Mouse (Mus musculus): ENCODE data around the gene Cmtm1. TPM values are rescaled to one million over a fixed set of nuclear protein-coding genes. Genes with fewer than 3 reads are reported as not detected.
"Not testable (repeated sequence)": the region's sequence is repeated elsewhere in the genome, so short reads cannot be mapped to it uniquely, and the experiment has no call there.

The Cmtm1 gene
- total and polyA plus RNA-seq, 3 experiments: not detected

DNA sequence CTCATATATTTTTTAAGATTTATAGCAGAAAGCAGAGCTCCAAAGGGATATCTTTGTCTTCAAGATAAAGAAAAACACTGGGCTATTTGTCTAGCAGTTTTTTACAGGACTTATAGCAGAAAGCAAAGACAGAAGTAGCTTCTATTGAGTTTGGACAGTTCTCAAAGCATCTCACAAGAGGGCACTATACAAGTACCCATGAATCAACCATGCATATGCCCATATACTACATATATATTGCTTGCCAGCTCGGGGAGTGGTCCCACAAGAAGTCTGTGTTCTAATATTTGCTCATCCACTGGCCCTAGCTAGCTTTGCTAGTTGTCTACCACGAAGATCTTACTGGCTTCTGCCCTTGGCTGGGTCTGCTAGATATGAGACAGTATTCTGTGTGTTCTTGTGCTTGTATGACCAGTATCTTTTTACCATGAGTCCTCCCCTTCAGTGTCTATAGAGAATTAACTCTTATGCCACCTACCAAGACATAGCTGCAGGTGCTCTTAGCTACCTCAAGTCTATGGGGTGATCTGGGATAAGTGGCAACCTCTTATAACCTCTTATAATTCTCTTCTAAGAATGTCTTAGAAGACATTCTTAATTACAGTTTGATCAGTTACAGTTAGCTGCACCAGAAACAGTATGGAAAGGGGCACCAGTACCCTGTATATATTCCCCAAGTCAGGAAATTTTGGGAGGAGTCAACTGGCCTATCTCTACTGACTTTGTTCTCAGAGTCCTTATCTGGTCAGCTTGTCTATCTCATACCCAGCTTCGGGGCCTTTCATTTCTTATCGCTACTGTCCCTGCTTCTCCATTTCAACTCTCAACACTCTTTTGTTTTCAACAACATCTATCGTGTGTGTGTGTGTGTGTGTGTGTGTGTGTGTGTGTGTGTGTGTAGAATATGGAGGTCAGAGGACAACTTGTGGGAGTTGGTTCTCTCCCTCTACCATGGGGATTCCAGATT lies 23.0 kb upstream of the Cmtm1 start (continued):
- TF ChIP-seq MYC (IDR thresholded peaks at IDR 0.05; ENCODE audit: low read depth, low read length) (no peak), TCF12 (IDR thresholded peaks at IDR 0.05; ENCODE audit: low read depth, low read length) (peak; percentile 89), MXI1 (IDR thresholded peaks at IDR 0.05; ENCODE audit: low read depth, low read length) (no peak), POLR2A (IDR thresholded peaks at IDR 0.05; ENCODE audit: control insufficient read depth in 1 of 2, insufficient read depth in 1 of 2, low read depth in 1 of 2, low read length in 2 of 2, poor library complexity in 1 of 2) (no peak), CTCF (IDR thresholded peaks at IDR 0.05 in 2 of 3, conservative IDR thresholded peaks at IDR 0.05 in 1 of 3; ENCODE audit: control insufficient read depth in 1 of 3, insufficient read depth in 1 of 3, low read depth in 2 of 3, low read length in 3 of 3, poor library complexity in 1 of 3, severe bottlenecking in 1 of 3) (peak in 2 of 3 experiments; percentile 21 to 62; a peak in 3 of 6 replicates)

DNA sequence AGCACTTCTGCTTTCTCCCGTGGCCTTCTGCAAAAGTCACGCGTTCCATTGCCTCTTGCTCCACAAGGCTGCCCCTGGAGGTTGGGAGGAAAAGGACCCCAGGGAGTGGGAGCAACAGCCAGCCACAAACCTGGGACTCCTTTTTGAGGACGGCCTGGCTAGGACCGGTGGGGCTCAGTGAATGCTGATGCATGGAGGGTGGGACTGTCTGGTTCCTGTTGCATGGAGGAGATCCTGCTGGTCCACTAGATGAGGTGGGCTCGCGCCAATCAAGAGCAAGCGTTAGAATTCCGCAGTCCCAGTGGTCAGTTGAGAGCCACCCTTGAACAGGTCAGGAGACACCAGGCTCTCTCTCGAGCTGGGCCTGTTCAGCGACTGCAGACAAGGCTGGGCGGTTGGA lies 12.0 kb upstream of the Cmtm1 start, which contains the start of gene Cmtm2b:
TSS of gene Cmtm2b (plus strand) at position 301 of the 400 bp plus-strand sequence.
- not testable (repeated sequence) for H3K27me3 ChIP-seq (ENCODE audit: control insufficient read depth in 1 of 2, insufficient read depth in 2 of 2, low read length in 2 of 2); H3K27ac ChIP-seq (ENCODE audit: control insufficient read depth, low read depth, low read length); H3K9me3 ChIP-seq (replicated peaks; ENCODE audit: insufficient read depth, low read length); H3K79me2 ChIP-seq (ENCODE audit: control insufficient read depth, insufficient read depth, low read length, poor library complexity); H3K4me1 ChIP-seq (ENCODE audit: control insufficient read depth in 1 of 2, insufficient read depth in 2 of 2, low read length in 2 of 2); H3K36me3 ChIP-seq (ENCODE audit: control insufficient read depth in 1 of 2, insufficient read depth in 2 of 2, low read length in 2 of 2); DNase-seq (ENCODE audit: low read depth, low spot score); H3K4me3 ChIP-seq (ENCODE audit: control insufficient read depth in 1 of 2, insufficient read depth in 1 of 2, low read depth in 2 of 2, low read length in 2 of 2); H3K9ac ChIP-seq (ENCODE audit: control insufficient read depth, low read depth, low read length, poor library complexity, severe bottlenecking)

DNA sequence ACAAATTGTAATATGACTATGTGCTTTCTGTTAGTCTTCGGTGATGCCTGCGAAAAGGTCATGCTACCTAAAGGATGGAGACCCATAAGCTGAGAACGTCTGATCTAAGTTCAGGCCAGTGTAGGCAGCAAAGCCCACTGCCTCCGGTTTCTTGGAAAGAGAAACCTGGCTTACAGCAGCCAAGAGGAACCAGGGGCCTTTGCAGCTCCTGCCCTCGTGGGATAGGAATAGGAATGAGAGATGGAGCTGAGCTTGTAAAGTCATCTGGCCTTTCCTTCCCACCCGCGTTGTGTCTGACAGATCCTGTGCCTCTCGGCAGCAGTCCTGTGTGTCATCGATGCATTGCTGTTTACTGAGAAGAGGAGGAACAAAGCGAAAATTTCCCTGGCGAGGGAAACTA lies 11.3 kb upstream of the Cmtm1 start, which contains the start of gene Gm11020:
TSS of gene Gm11020 (plus strand) at position 301 of the 400 bp plus-strand sequence.
- not testable (repeated sequence) for DNase-seq (ENCODE audit: low read depth, low spot score); H3K27me3 ChIP-seq (ENCODE audit: control insufficient read depth in 1 of 2, insufficient read depth in 2 of 2, low read length in 2 of 2); H3K4me3 ChIP-seq (ENCODE audit: control insufficient read depth in 1 of 2, insufficient read depth in 1 of 2, low read depth in 2 of 2, low read length in 2 of 2); H3K36me3 ChIP-seq (ENCODE audit: control insufficient read depth in 1 of 2, insufficient read depth in 2 of 2, low read length in 2 of 2); H3K9me3 ChIP-seq (replicated peaks; ENCODE audit: insufficient read depth, low read length); H3K79me2 ChIP-seq (ENCODE audit: control insufficient read depth, insufficient read depth, low read length, poor library complexity); H3K27ac ChIP-seq (ENCODE audit: control insufficient read depth, low read depth, low read length); H3K4me1 ChIP-seq (ENCODE audit: control insufficient read depth in 1 of 2, insufficient read depth in 2 of 2, low read length in 2 of 2); H3K9ac ChIP-seq (ENCODE audit: control insufficient read depth, low read depth, low read length, poor library complexity, severe bottlenecking)

DNA sequence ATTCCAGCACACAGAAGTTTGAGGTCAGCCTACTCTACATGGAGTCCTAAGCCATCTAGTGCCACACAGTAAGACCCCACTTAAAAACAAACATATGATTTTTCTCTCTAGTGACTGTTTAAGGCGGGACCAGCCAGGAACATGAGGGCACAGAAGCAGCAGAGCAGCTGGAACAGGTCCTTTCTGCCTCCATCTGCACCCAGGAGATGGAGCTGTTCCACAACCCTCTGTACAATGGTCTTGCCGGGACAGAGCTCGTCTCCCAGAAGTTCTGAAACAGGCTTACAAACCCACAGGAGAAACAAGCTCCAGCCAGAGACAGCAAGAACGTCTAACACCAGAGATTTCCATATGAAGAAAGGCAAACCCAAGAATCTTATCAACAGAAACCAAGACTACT lies 3.4 kb upstream of the Cmtm1 start:
- H3K4me3 ChIP-seq (ENCODE audit: control insufficient read depth in 1 of 2, insufficient read depth in 1 of 2, low read depth in 2 of 2, low read length in 2 of 2): no peak overlapping the region
- H3K36me3 ChIP-seq (ENCODE audit: control insufficient read depth in 1 of 2, insufficient read depth in 2 of 2, low read length in 2 of 2): no peaks in the 10 kb centered on the region
- H3K27ac ChIP-seq (ENCODE audit: control insufficient read depth, low read depth, low read length): no peak overlapping the region
- no peak overlapping the region for H3K9ac ChIP-seq (ENCODE audit: control insufficient read depth, low read depth, low read length, poor library complexity, severe bottlenecking)
- TF ChIP-seq NELFE (IDR thresholded peaks at IDR 0.05; ENCODE audit: low read depth, low read length) (no peak), POLR2AphosphoS5 (IDR thresholded peaks at IDR 0.05; ENCODE audit: borderline replicate concordance, low read depth, low read length) (no peak), MXI1 (IDR thresholded peaks at IDR 0.05; ENCODE audit: low read depth, low read length) (no peak), POLR2A (IDR thresholded peaks at IDR 0.05; ENCODE audit: control insufficient read depth in 1 of 2, insufficient read depth in 1 of 2, low read depth in 1 of 2, low read length in 2 of 2, poor library complexity in 1 of 2) (no peak), ELF1 (IDR thresholded peaks at IDR 0.05; ENCODE audit: low read depth, low read length) (no peak), MEF2A (IDR thresholded peaks at IDR 0.05; ENCODE audit: extremely low read depth, insufficient replicate concordance, low read depth, low read length, poor library complexity, severe bottlenecking) (no peak), ZNF384 (IDR thresholded peaks at IDR 0.05; ENCODE audit: low read depth, low read length) (no peak), CTCF (IDR thresholded peaks at IDR 0.05 in 2 of 3, conservative IDR thresholded peaks at IDR 0.05 in 1 of 3; ENCODE audit: control insufficient read depth in 1 of 3, insufficient read depth in 1 of 3, low read depth in 2 of 3, low read length in 3 of 3, poor library complexity in 1 of 3, severe bottlenecking in 1 of 3) (no peak), RCOR1 (IDR thresholded peaks at IDR 0.05; ENCODE audit: low read depth, low read length) (no peak), RAD21 (IDR thresholded peaks at IDR 0.05; ENCODE audit: low read depth, low read length) (no peak), UBTF (IDR thresholded peaks at IDR 0.05; ENCODE audit: borderline replicate concordance, insufficient read depth, low read depth, low read length) (no peak), GATA1 (IDR thresholded peaks at IDR 0.05; ENCODE audit: low read depth, low read length) (no peak), BHLHE40 (IDR thresholded peaks at IDR 0.05; ENCODE audit: borderline replicate concordance, low read depth, low read length) (no peak), JUND (IDR thresholded peaks at IDR 0.05; ENCODE audit: low read depth, low read length) (no peak), ETS1 (IDR thresholded peaks at IDR 0.05; ENCODE audit: low read depth, low read length) (no peak)
- peaks cover 0 to 3% of the 10 kb centered on the region in 2 experiments; a peak in 3 of 4 replicates for H3K27me3 ChIP-seq (ENCODE audit: control insufficient read depth in 1 of 2, insufficient read depth in 2 of 2, low read length in 2 of 2)
- no peaks in the 10 kb centered on the region for H3K79me2 ChIP-seq (ENCODE audit: control insufficient read depth, insufficient read depth, low read length, poor library complexity)
- no peaks in the 10 kb centered on the region for H3K9me3 ChIP-seq (replicated peaks; ENCODE audit: insufficient read depth, low read length)
- no peak for DNase-seq (ENCODE audit: low read depth, low spot score)
- H3K4me1 ChIP-seq (ENCODE audit: control insufficient read depth in 1 of 2, insufficient read depth in 2 of 2, low read length in 2 of 2): no peaks in the 10 kb centered on the region

All from MEL (cell line).